Mouse (Mus musculus): ENCODE data around the gene Mfap1b.

DNA sequence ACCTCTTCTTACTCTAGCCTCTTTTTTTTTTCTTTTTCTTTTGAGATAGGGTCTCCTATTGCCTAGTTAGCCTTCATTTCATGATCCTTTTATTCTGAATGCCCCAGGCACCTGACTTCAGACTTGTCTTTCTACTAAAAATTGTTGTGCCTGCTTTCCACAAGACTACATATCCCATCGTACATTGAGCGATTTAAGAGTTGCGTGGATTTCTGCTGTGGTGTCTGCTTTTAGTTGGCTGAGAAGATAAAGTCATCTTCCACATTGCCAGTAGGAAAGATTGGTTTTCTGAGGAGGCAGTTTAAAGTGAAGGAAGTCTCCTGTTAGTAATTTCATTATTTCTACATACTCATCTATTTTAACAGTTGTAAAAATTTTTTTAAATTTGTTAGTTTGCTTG is 58.3 kb downstream of the Mfap1b start:
- no peak for TF ChIP-seq POLR2A (IDR thresholded peaks at IDR 0.05; ENCODE audit: borderline replicate concordance, insufficient read depth, low read length)
- TF ChIP-seq CTCF (IDR thresholded peaks at IDR 0.05; ENCODE audit: borderline replicate concordance, insufficient read depth, low read depth, low read length), result no peak

All from cerebellum, adult 2 months (tissue).